Mouse (Mus musculus) embryonic facial prominence, embryonic 14.5 days (tissue): ENCODE results near the gene Egfr. TPM values are rescaled to one million over a fixed set of nuclear protein-coding genes. Genes with fewer than 3 reads are reported as not detected.

Source experiments
- ATAC-seq: fragments of 200-750 bp; cut with Nextera tagmentation; 2 replicates; pipeline ENCODE4 v1.8.0; 2017; ENCODE audit warnings: low read depth, moderate number of reproducible peaks, moderate TSS enrichment
- DNase-seq: peaks from one replicate; pipeline ENCODE4 v3.0.0-alpha.2; 2015; ENCODE audit warnings: low spot score
- H3K27ac ChIP-seq: fragments of 300-500 bp; sonication (generic); replicated peaks from 2 replicates; pipeline ENCODE4 v1.5.1; 2014; ENCODE audit warnings: low read depth, mild to moderate bottlenecking, low read length, moderate library complexity
- H3K27me3 ChIP-seq: fragments of 300-500 bp; sonication (generic); replicated peaks from 2 replicates; pipeline ENCODE4 v1.6.1; 2014; ENCODE audit warnings: low read length; ENCODE audit not compliant: control insufficient read depth, insufficient read depth
- H3K36me3 ChIP-seq: fragments of 300-500 bp; sonication (generic); 2 replicates; pipeline ENCODE4 v1.6.1; 2014; ENCODE audit warnings: low read length, mixed read lengths; ENCODE audit not compliant: control insufficient read depth, insufficient read depth
- H3K4me1 ChIP-seq: fragments of 300-500 bp; sonication (generic); 2 replicates; pipeline ENCODE4 v1.6.1; 2014; ENCODE audit warnings: antibody characterized with exemption, low read length; ENCODE audit not compliant: control insufficient read depth, insufficient read depth
- H3K4me2 ChIP-seq: fragments of 300-500 bp; sonication (generic); 2 replicates; pipeline ENCODE4 v1.6.1; 2014; ENCODE audit warnings: low read depth, mild to moderate bottlenecking, low read length, moderate library complexity, mixed read lengths
- H3K4me3 ChIP-seq: fragments of 300-500 bp; sonication (generic); 2 replicates; pipeline ENCODE4 v1.5.1; 2014; ENCODE audit warnings: low read depth, mild to moderate bottlenecking, low read length
- H3K9ac ChIP-seq: fragments of 300-500 bp; sonication (generic); 2 replicates; pipeline ENCODE4 v1.6.1; 2014; ENCODE audit warnings: low read depth, mild to moderate bottlenecking, low read length, moderate library complexity, mixed read lengths
- H3K9me3 ChIP-seq: fragments of 300-500 bp; sonication (generic); 2 replicates; pipeline ENCODE4 v1.6.1; 2016; ENCODE audit warnings: low read length; ENCODE audit not compliant: control insufficient read depth
- WGBS: fragments of 180-500 bp; shearing (Covaris S2); extraction: QIAGEN DNeasy Blood & Tissue Kit; methylation state at CpG from one replicate; pipeline ENCODE4 v1.1.7; 2014; 5-methylcytosine and 5-hydroxymethylcytosine counted together
- polyA plus RNA-seq: library from polyadenylated mRNA; unstranded; fragments of >200 nt; fragmentation: Nextera tagmentation; extraction: Ambion mirVana; gene quantifications from 2 replicates; pipeline ENCODE4 v1.2.1, GENCODE M21; 2014

Egfr gene
- polyA plus RNA-seq, 1 experiment from 2014 or later = 25.4 TPM

DNA sequence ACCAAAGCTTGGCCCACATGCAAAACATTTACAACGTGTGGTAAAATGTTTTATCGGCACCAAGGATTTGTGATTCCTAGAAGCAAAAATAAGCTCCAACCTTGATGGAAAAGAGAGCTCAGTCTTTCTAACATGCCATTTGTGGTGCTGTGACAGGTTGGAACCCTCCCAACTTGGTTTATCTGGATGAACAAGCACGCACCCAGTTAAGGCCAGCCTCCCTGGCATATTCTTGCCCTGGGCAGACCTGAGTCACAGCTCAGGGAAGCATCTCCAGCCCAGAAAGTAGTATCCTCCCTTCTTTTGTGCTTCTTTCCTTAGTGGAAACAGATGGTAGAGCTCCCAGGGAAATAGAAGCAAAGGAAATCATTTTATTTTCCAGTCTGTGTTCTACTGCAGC lies 58.1 kb downstream of the Egfr start:
- H3K4me3 ChIP-seq = no peak overlapping the region
- peaks cover 33% of the 10 kb centered on the region for H3K4me1 ChIP-seq
- H3K4me2 ChIP-seq = no peak overlapping the region
- no peaks in the 10 kb centered on the region for H3K27me3 ChIP-seq
- WGBS = 54% methylated on average over 3 of the region's 3 CpGs
- no peak for ATAC-seq
- no peak for DNase-seq
- no peak overlapping the region for H3K9ac ChIP-seq
- no peaks in the 10 kb centered on the region for H3K36me3 ChIP-seq
- no peaks in the 10 kb centered on the region for H3K9me3 ChIP-seq
- H3K27ac ChIP-seq = no peak overlapping the region; the same call in 1 of the 2 replicates

DNA sequence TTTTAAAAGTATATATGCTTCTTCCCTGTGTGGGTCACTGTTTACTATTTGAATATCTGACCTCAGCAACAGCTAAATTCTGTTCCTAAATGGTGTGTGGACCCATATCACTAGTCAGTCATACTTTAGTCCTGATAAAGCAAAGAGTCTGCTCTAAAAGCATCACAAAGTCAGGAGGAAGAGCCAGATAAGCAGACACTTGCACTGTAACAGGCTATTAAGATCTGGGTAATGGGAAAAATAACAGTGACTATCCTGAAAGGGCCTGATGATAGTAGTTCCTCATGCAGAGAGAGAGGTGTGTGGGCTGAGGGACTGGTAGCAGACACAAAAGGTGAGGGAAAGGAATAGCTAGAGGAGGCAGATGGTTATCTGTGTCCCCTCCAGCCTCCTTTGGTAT lies 61.3 kb downstream of the Egfr start:
- no peak overlapping the region for H3K4me3 ChIP-seq
- peaks cover 30% of the 10 kb centered on the region for H3K4me1 ChIP-seq
- H3K9me3 ChIP-seq = no peaks in the 10 kb centered on the region
- no peaks in the 10 kb centered on the region for H3K36me3 ChIP-seq
- no peak for ATAC-seq
- no peaks in the 10 kb centered on the region for H3K27me3 ChIP-seq
- DNase-seq = no peak
- H3K4me2 ChIP-seq = no peak overlapping the region
- no peak overlapping the region for H3K9ac ChIP-seq
- no peak overlapping the region for H3K27ac ChIP-seq

DNA sequence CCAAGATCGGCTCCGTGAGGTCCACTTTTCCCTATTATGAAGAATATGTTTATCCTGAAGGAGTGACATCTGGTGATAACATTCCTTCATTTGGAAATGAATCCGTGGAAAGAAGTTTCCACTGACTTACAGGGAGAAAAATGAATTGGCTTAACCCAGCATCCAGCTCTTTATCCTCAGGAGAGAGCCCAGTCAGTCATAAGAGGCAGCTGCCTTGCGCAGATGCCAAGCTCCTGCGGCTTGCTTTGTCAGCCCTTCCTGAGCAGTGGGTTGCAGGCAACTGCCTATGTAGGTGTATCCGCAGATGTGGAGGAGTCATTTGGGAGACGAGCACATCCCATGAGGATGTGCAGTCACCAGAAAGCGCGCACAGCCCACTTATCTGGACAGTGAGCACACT lies 64.4 kb downstream of the Egfr start:
- Histone ChIP-seq H3K27me3 (no peaks in the 10 kb centered on the region), H3K36me3 (no peaks in the 10 kb centered on the region), H3K4me3 (no peak overlapping the region), H3K4me1 (peaks cover 16% of the 10 kb centered on the region), H3K27ac (no peak overlapping the region), H3K4me2 (no peak overlapping the region), H3K9ac (no peak overlapping the region), H3K9me3 (no peaks in the 10 kb centered on the region)
- DNase-seq (peak; percentile 56), ATAC-seq (no peak)
- WGBS = 77% methylated on average over 9 of the region's 9 CpGs

DNA sequence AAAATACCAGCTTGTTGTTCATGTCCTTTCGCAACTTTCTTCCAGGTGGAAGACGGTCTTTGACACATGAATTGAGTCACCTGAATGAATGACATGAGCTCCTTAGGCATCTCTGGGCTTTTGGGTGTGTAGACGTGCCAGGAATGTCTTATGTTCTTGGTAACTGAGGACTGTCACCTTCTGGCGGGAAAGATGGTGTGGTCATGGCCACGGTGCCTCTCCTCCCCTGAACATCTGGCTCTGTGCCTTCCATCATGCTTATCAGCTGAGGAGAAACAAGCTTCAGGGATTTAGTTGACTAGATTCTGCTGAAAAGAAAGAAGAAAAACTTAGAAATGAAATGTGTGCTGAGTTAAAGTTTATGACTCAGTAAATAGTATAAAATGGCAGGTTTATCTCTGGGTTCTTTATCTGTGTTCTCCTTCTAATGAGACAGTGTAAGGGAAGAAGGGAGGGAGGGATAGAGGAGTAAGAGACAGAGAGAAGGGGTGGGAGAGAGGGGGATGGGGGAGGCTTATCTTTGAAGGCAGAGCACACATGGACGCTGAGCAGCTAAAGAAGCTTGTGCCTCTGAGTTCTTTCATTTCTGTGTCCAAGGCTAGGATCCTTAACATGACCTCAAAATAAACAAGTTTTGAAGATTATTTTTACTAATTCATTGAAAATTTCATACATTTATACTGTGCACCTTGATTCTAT lies 65.5 kb downstream of the Egfr start:
- Histone ChIP-seq H3K4me1 (peaks cover 13% of the 10 kb centered on the region), H3K9me3 (no peaks in the 10 kb centered on the region), H3K36me3 (no peaks in the 10 kb centered on the region), H3K27ac (no peak overlapping the region), H3K4me3 (no peak overlapping the region), H3K4me2 (no peak overlapping the region), H3K27me3 (no peaks in the 10 kb centered on the region), H3K9ac (no peak overlapping the region)
- ATAC-seq (no peak), DNase-seq (no peak)
- WGBS = 74% methylated on average over 6 of the region's 6 CpGs

DNA sequence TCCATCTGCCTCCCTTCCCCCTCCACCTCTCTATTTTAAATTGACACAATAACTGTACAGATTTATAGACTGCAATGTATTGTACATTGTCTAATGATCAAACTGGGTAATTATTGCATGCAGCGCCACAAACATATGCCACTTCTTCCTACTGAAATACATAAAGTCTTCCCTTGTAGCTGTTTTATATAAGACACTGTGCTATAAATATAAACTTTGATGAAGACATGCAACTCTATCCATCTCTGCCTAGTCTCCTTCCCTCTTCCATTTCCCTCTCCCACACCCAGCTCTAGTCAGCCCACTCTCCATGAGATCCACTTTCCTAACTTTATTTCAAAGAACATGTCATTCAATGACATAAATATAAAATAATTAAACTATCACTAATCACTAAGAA lies 67.4 kb downstream of the Egfr start:
- no peak for ATAC-seq
- no peak for DNase-seq
- Histone ChIP-seq H3K27me3 (no peaks in the 10 kb centered on the region), H3K9me3 (no peaks in the 10 kb centered on the region), H3K27ac (no peak overlapping the region), H3K4me1 (peaks cover 7% of the 10 kb centered on the region), H3K36me3 (no peaks in the 10 kb centered on the region), H3K9ac (no peak overlapping the region), H3K4me3 (no peak overlapping the region), H3K4me2 (no peak overlapping the region)
- 86% methylated on average over 1 of the region's 1 CpGs for WGBS

DNA sequence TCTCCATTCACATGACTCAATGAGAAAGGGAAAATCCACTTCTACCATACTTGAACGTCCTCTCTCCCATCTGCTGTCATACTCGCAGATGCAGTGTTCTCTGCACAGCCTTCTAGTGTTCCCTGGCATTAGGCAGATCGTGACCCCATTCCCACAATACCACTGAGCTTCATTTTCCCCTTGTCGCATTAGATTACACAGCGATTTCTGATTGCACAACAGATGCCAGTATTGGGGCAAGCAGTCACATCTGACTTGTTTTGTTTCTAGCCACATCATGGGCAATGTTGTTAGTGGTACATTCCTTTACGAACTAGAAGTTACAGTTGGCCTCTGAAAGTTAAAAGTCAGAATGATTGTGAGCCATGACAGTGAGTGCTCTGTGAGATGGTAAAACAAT lies 68.1 kb downstream of the Egfr start:
- no peaks in the 10 kb centered on the region for H3K9me3 ChIP-seq
- H3K9ac ChIP-seq = no peak overlapping the region
- DNase-seq = no peak
- no peaks in the 10 kb centered on the region for H3K27me3 ChIP-seq
- no peak overlapping the region for H3K4me2 ChIP-seq
- no peak overlapping the region; the same call in 1 of the 2 replicates for H3K27ac ChIP-seq
- H3K4me3 ChIP-seq = no peak overlapping the region
- ATAC-seq = peak; percentile 58; the same call in 1 of the 2 replicates
- WGBS = 70% methylated on average over 6 of the region's 6 CpGs
- peaks cover 4% of the 10 kb centered on the region; the same call in 1 of the 2 replicates for H3K4me1 ChIP-seq
- H3K36me3 ChIP-seq = no peaks in the 10 kb centered on the region

DNA sequence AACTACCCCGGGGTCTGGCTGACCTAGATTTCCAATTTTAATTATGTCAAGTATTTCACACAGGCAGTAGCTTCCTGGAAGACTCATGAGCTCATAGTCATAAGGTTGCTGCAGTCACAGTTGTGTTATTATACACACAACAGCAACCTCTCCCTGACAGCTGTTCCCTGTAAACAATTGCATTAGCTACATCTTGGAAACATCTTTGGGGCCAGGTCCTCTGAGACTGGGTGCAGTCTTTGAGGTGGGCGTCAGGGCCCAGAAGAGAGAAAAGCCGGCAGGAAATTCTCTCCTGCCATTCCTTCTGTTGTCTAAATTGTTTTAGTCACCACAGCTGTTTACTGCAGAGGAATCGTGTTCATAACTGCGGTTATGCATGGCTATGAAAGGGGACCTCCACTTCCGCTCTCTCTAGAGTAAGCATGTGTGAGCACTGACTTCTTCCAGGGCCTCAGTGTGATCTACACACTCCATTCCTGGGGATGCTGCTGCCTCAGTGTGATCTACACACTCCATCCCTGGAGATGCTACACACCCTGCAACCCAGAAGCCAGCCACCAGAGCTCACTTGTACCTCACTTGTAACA lies 69.8 kb downstream of the Egfr start:
- H3K4me2 ChIP-seq = no peak overlapping the region
- no peak overlapping the region for H3K9ac ChIP-seq
- ATAC-seq = no peak
- no peaks in the 10 kb centered on the region for H3K27me3 ChIP-seq
- no peaks in the 10 kb centered on the region for H3K9me3 ChIP-seq
- no peak overlapping the region for H3K4me3 ChIP-seq
- H3K4me1 ChIP-seq = peaks cover 4% of the 10 kb centered on the region; the same call in 1 of the 2 replicates
- 74% methylated on average over 6 of the region's 6 CpGs for WGBS
- no peak for DNase-seq
- H3K27ac ChIP-seq = no peak overlapping the region
- no peaks in the 10 kb centered on the region for H3K36me3 ChIP-seq

DNA sequence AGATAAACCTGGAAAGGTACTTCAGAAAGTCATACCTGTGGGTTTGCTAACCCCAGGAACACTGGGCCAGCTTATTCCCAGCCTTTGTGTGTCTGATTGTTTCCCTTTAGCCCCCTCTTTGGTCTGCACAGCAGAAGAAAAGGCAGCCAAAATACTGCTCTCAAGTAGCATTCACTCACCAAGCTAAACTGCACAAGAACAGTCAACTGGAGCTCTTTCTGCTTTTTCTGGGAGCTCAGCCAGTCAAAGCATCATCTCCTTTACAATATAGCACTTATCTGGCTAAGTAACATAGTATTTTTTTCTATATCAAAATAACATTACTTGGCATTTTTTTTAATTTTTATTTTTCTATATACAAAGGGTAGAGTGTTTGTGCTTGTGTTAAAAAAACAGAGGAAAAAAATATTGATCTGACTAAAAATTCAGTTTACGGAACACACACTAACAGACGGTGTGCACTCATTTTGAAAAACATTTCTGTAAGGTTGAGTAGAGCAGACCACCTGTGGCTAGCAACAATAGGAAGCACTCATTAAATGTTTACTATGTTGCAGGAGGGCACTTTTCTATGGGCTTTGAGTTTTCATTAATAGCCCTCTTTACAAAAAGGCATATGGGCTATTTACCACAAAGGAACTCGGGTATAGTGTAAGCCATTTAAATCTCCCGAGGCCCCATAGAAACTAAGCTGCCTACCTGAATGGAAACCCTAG lies 72.0 kb downstream of the Egfr start:
- H3K36me3 ChIP-seq = no peaks in the 10 kb centered on the region
- peaks cover 4% of the 10 kb centered on the region; the same call in 1 of the 2 replicates for H3K4me1 ChIP-seq
- 72% methylated on average over 4 of the region's 4 CpGs for WGBS
- H3K27ac ChIP-seq = 0 out of 2 replicates have a peak overlapping the region, but pooled peaks have one; percentile 17
- peak; percentile 65 for DNase-seq
- H3K4me2 ChIP-seq = no peak overlapping the region
- no peaks in the 10 kb centered on the region for H3K27me3 ChIP-seq
- no peak overlapping the region for H3K9ac ChIP-seq
- ATAC-seq = no peak
- no peak overlapping the region for H3K4me3 ChIP-seq
- H3K9me3 ChIP-seq = no peaks in the 10 kb centered on the region
